Mouse (Mus musculus): Measurements from ENCODE around the gene Tdrd1.

The Tdrd1 gene

DNA sequence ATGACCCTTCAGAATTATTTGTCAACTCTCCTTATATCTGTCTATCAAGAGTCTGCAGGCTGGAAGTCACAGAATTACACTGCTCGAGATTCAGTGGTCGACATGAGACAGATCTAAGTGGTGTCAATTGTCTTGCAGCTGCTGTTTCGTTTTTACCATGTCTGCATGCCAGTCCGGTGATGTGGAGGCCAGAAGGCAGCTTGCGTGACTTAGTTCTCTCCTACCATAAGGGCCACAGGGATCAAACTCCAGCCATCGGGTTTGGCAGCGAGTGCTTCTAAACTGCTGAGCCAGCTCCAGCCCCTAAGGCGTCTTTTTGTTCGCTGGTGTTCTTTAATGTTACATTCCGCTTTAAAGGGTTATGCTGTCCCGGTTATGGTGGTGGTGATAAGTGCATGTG is 2.3 kb downstream of the Tdrd1 start:
- DNase-seq (ENCODE audit: low read depth, low spot score), result no peak

DNA sequence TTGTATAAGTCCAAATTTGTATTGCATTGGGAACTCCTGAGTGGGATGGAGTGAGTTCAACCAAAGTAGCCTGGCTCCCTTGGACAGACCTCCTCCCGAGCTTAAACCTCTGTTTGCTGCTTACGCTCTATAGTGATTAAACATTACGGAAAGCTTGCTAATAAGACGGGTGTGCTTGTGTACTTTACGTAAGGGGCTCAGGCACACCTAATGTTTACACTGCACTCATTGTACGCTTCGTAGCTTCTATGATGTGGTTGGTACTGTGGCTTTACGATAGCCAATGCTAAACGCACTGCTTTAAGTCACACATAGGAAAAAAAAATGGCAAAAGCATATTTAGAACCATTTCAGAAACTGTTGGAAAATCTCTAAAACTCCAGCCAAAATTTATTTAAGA is 3.3 kb downstream of the Tdrd1 start:
- no peak for DNase-seq (ENCODE audit: low read depth, low spot score)

DNA sequence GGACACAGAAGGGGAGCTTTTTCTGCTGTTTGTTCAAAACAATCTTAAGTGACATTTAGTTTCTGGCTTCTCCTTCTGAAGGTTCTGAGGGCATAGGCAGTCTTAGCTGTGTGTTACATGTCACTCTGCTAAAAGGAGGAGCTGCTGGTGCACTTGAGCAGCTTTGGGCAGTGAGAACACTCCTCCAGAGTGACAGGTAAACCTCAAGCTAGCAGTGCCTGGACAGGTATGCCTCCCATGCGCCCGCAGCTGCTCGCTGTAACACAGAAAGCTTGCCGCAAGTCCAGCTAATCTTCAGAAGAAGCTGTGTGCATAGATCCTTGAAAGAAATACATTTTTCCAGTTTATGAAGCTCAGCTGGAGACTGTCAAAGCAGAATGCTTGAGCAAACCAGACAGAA is 4.2 kb downstream of the Tdrd1 start:
- DNase-seq (ENCODE audit: low read depth, low spot score), result no peak

DNA sequence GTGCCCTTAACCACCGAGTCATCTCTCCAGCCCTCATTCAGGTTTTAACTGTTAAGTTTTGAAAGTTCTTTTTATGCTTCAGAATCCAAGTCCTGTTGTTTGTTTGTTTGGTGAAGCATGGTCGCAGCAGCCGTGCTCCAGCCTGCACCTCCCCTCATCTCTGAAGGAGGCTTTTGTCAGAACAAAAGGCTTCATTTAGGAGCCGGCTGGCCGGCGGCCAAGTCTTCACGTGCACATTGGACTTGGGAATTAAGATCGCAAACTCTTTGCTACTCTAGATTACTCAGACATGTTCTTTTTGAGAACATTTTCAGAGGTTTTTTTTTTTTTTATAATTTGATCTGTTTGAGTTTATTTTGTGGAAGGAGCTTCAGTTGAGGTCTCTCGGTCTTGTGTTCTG is 9.3 kb downstream of the Tdrd1 start:
- no peak for DNase-seq (ENCODE audit: low read depth, low spot score)

DNA sequence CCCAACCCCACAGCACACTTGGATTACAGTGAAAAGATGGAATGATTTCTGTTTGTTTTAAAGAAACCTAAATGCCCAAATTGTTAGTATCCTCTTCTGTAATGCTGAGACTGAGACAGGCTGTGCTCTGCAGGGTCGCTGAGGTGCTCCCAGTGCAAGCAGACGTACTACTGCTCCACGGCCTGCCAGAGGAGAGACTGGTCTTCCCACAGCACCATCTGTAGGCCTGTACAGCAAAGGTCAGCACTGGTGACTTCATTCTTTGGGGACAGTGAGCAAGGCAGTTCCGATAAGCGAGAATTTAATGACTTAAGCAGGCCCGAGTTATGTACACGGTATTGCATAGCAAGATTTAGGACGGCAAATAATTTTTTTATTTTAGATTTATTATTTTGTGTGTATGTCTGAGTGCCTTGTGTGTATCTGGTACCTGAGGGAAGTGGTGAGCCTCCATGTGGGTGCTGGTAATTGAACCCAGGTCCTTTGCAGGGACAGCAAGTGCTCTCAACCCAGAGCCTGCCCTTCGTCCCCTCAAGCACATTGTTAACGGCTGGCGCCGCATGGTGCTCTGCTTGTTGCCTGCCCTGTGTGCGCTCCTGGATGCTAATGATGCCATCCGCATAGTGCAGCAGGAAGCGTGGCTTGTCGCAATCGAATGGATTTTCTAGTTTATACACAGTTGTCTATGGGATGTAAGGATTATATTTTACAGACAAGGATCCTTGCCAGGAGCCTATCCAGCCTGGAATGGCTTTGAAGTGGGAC is 13.1 kb downstream of the Tdrd1 start:
- no peak for DNase-seq (ENCODE audit: low read depth, low spot score)

DNA sequence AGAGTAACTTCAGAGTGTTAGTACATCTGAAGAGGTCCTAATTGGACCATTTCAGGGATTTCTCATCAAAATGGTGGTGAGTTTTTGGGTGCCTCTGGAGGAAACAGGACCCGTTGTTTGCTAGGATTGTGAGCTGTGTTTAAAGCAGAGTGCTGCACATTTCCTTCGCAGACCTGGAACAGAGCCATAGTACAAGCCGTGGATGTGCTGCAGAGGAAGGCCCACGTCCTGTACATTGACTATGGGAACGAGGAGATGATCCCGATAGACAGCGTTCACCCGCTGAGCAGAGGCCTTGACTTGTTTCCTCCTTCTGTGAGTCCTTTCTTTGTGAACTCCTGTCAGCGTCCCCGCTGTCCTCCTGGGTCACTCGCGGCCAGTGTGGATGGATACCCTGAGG is 17.0 kb downstream of the Tdrd1 start:
- DNase-seq (ENCODE audit: low read depth, low spot score), result no peak

DNA sequence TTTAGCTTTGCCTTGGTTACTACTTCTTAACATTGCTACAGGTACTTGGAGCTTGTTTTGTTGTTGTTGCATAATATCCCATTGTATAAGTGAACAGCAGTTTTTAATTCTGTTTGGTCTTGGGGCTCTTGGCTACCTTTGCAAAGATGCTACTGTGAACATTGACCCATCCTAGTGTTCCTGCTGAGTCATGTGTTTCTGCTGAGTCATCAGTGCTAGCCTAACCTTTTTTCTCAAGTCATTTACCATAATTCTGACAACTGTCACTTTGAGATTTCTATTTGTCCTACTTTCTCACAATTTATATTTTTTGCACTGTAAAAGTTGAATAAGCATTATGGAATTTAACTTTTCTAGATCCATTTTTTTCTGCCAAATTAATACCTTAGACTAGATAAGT is 26.6 kb downstream of the Tdrd1 start:
- DNase-seq (ENCODE audit: low read depth, low spot score), result no peak

DNA sequence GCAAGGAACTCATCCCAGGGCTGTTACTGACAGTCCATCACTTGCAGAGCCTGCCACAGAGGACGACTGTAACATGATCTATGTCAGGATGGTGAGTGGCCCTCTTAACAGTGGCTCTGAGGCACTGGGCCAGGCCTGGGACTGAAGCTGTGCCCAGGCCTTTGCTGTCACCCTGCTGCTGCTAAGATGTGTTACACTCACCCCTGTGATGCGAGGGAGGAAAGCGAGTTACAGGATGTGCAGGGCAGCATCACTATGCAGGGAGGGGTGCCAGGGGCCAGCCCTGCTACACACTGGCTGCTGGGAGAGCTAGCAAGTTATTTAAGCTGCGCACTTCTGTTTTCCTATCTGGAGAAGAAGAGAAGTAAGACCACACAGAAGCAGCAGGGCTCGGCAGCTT is 30.4 kb downstream of the Tdrd1 start:
- no peak for DNase-seq (ENCODE audit: low read depth, low spot score)

DNA sequence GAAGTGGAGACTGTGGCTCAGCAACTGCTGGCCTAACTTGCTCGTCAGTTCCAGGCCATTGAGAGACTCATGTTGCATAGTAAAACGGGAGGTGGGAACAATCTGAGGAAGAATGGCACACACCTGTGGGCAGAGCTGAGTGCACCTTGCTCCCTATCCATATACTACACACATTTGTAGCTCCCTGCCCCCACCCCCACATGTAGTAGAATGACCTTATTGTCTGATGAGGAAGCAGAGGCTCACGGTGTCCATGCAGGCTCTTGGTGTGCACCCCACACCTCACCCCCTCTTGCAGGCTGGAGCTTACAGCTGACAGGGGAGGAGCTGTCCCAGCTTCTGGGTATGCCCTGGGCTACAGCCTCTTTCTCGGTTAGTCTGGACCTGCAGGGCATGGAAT is 41.7 kb downstream of the Tdrd1 start:
- DNase-seq (ENCODE audit: low read depth, low spot score), result no peak

DNA sequence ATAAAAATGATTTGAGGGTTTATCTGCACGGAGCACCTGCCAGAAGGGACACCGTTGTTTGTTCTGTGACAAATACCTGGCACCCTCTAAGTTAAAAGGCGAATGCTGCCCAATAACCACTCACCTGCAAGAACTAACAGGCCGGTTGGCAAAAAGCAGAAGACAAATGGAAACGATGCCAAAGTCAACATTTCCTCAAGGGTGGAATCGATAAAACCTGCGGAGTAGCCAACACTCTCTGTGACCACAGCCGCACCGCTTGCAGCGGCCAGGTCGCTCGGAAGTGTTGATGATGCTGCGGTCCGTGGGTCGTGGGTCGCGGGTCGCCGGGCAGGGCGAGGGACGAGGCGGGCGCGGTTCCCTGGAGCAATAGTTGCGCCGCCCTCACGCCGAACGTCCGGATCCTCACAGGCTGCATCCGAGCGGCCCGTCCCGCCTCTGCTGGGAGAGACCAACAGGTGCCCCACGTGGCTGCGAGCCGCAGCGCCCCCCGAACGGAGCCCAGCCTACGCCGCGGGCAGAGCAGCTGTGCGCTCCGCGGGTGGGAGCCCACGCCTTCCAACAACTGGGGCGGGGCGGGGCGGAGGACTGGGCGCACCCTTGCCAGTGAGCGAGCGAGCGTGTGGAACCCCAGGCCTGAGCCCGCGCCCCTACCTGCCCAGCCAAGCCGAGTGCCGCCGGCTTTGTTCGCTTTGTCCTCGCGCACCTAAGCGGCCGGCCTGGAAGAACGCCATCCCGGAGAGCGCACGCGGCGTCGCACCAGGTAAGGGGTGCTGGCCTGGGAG is 48.0 kb downstream of the Tdrd1 start, which contains the start of gene Vwa2:
Gene Vwa2 (plus strand): TSS at position 434 of the 785 bp plus-strand sequence.
- no peak for DNase-seq (ENCODE audit: low read depth, low spot score)

DNA sequence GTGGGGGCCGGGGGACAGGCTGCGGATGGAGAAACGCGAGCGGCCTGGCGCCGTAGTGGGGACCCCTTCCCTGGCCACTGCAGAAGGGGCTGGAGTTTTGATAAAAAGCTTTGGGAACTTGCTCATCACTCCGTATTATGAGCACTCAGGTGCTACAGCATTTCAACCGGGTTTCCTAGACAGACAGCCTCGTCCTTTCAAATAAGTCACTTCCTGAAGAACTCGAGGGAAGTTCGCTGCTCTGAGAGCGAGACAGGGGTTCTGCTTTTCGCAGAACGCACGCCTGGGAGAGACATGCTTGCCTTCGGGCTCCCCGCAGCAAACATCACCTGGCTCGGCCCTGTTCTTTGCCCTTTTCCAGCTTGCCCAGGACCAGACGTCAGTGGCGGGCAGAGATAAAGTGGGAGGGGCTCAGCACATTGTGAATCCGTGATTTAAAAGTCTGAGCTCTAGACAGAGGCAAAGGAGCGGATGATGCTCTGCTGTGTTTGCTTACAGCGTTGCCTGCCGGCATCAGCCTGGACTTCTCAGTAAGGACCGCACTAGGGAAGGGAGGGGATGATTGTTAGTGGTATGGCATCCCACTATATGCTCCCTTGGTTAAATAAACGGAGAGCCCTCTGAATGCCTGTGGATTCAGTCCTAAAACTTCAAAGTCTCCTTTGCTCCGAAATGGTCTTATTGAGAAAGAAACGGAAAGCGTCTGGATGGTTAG is 48.7 kb downstream of the Tdrd1 start:
- DNase-seq (ENCODE audit: low read depth, low spot score), result no peak

DNA sequence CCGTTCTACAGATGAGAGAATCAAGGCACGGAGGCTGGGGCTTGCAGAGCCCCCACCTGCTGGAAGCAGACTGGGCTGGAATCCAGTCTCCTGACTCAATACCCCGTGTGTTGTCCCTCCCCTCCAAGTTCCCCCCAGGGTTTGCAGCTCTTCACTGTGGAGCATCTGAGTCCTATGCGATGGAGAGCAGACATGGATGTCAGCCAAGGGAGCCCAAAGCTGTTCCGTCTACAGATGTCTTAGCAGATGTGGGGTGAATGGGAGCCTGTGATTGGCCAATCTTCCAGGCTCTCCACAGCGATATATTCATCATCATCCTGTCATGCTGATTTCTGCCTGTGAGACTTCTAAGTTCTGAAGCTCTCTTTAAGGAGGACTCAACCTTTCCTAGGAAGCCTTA is 51.4 kb downstream of the Tdrd1 start:
- no peak for DNase-seq (ENCODE audit: low read depth, low spot score)

DNA sequence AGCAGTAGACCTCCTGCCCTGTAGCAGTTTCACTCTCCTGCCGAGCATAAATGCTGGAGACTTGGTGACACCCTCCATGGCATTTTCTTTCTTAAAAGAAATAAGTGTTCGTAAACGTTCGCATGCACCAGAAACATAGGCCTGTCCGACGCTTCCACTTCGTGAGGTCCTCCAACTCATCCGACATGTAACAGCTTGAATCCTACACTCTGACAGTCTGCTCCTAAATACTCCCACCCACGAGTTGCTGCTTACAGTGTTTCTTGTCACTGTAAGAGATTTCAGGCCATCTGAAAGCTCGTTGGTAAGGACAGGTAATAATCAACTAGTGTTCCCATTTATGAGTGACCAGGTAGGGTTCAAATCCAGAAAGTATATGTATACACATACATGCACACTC is 61.9 kb downstream of the Tdrd1 start:
- DNase-seq (ENCODE audit: low read depth, low spot score), result no peak

DNA sequence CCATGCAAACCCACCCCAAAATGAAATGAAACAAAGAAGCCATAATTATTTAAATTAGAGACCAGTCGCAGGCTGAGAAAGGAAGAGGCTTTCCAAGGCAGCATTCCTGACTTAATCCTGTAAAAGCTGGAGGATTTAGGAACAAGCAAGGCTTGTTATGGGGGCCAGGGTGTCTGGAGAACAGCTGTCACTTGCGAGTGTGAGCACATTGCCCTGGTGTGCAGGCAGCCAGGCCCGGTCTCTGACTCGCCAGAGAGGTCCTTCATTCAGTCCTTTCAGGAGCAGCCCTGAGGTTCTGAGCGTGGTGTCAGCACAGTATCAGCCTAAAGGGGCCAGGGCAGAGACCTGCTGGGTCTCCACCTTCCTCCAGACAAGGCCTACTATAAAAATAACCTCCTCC is 62.6 kb downstream of the Tdrd1 start:
- no peak for DNase-seq (ENCODE audit: low read depth, low spot score)

DNA sequence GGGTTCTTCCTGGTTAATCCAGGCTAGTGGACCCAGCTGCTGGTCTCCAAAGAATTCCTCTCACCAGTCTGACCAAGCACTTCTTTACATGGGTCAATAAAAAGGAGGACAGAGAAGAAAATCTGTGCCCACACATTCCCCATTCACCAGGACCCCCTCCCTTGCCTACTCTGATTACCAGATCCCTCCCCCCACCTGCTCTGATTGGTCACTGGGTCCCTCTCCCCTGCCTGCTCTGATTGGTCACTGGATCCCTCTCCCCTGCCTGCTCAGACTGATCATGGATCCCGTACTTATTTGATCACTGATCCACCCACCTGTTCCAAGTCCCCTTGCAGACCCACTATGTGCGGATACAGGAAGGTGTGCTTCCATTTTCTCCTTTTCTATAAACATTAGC is 65.4 kb downstream of the Tdrd1 start:
- DNase-seq (ENCODE audit: low read depth, low spot score), result no peak

DNA sequence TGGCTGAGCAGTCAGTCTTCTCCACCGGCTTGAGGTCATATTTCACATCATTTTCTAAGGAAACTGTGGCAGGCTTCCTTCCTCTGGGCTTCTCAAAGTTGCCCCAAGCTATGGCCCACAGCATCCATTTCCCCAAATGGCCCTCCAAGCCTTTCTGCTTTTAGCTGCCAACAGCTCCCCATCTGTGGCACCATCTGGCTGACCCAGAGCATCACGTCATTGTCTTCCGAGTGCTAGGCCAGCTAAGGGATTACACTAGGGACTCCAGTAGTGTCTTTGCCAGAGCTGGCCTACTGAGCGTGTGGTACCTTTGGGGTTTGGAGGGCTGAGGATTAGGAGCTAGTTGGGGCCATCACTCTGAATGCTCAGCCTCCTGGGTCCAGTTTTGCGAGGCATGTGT is 66.6 kb downstream of the Tdrd1 start:
- no peak for DNase-seq (ENCODE audit: low read depth, low spot score)

DNA sequence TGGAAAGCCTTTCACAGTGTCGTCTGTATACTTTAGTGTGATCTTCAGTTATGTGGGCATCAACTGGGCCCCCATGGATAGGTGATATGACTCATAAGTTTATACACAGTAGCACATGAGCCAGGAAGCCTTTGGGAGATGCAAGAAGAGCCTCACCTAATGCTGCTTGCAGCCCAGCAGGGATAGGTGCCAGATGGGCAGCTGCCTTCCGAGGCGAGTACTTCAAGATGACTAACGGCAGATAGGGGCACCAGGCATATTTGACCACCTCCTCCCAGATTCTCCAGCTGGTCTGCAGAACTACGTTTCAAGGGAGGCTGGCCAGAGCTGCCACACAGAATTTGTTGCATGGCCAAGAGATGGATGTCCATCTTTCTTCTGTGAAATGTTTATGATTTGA is 67.3 kb downstream of the Tdrd1 start:
- DNase-seq (ENCODE audit: low read depth, low spot score), result no peak

DNA sequence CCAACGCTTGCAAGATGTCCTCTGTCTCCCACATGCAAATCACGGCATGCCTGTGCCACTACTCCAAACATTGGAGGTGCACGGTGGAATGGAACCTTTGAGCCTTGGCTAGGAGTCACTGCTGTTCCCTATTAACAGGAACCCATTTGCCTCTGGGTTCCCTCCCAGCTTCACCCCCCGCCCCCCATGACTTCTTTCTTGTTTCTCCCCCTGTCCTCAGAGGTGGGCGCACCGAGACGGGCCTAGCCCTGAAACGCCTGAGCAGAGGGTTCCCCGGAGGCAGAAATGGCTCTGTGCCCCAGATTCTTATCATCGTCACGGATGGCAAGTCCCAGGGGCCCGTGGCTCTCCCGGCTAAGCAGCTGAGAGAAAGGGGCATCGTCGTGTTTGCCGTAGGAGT is 71.6 kb downstream of the Tdrd1 start:
- no peak for DNase-seq (ENCODE audit: low read depth, low spot score)

DNA sequence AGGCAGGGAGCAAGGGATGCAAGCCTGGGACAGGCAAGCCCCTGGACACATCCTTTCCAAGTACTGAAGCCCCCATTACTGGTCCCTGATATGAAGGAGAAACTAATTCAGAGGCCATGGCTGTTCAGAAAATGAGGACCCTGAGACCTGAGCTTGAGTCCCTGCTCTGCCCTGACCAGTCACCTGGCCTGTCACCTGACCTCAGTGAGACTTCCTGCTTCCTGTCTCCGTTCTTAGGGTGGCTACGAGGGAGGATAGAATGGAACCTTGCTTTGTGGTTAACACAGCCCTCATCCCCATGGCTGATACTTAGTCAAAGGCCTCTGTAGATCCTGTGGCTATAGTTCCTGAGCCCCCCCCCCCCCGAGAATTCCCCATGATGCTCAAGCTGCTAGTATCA is 78.1 kb downstream of the Tdrd1 start:
- no peak for DNase-seq (ENCODE audit: low read depth, low spot score)

DNA sequence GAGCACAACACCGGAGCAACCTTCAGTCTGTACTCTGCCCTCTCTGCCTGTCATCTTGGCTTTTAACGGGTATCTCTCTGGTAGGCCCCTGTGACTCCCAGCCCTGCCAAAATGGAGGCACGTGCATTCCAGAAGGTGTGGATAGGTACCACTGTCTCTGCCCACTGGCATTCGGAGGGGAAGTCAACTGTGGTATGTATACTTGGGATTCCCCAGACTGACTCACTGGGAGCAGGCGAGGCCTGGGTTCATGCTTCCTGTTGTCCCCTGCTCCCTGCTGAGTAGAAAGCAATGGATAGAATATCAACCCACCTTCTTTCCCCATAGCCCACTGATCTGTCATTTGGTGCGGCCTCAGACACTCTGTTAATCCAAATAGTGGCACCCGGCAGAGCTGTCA is 79.4 kb downstream of the Tdrd1 start:
- DNase-seq (ENCODE audit: low read depth, low spot score), result no peak

DNA sequence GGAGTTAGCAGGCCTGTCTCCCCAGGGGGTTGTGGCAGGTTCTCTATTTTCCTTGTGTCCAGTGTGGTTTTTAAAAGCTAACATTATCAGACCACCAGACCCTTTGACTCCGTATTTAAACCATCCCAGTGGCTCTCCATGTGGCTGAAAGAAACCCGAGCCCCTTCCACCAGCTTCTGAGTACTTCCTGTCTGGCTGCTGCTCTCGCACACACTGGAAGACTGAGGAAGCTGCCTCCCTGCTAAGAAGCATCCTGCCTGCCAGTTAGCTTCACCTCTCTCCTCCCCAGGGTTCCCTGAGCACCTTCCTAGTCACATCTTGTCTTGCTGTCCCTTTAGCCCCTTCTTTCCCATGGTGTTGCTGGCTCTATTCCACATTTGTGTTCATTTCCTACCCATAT is 81.8 kb downstream of the Tdrd1 start:
- no peak for DNase-seq (ENCODE audit: low read depth, low spot score)

DNA sequence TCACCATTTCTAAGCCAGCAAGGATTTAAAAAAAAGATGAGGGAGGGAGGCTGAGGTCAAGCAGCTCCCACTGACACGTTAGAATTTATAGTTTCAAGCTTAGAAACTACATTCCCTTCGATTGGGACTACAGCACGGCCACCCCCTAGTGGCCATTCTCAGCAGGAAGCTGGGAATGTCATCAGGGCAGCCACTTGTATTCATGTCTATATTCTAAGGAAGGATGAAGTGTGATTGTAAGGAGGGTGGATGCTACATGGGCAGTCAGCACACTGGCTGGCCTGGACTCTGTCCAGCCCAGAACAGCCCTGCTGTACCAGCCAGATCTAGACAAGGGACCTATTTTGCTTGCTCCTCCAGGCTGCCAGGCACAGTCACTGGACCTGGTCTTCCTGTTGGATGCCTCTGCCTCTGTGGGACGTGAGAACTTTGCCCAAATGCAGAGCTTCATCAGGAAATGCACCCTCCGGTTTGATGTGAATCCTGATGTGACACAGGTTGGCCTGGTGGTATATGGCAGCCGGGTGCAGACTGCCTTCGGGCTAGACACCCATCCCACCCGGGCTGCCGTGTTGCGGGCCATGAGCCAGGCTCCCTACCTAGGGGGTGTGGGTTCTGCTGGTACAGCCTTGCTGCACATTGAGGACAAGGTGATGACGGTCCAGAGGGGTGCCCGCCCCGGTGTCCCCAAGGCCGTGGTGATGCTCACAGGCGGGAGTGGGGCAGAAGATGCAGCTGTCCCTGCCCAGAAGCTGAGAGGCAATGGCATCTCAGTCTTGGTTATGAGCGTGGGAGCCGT is 82.7 kb downstream of the Tdrd1 start:
- DNase-seq (ENCODE audit: low read depth, low spot score), result no peak
